Mouse (Mus musculus): ENCODE results near the gene Rph3a. TPM values are rescaled to one million over a fixed set of nuclear protein-coding genes. Genes with fewer than 3 reads are reported as not detected.

The Rph3a gene
- total and polyA plus RNA-seq, 2 experiments from 2014 or later, result 36.4 to 44.1 TPM

- no peak for DNase-seq
- Histone ChIP-seq H3K27ac (ENCODE audit: low read depth, low read length) (no peak overlapping the region), H3K9me3 (ENCODE audit: low read length) (no peaks in the 10 kb centered on the region), H3K27me3 (ENCODE audit: insufficient read depth, low read length) (no peaks in the 10 kb centered on the region), H3K36me3 (ENCODE audit: insufficient read depth) (0 out of 2 replicates have a peak, but pooled peaks cover 3% of the 10 kb centered on the region), H3K4me1 (ENCODE audit: insufficient read depth) (no peaks in the 10 kb centered on the region), H3K9ac (no peak overlapping the region), H3K4me3 (ENCODE audit: low read depth, low read length) (no peak overlapping the region), H3K4me2 (ENCODE audit: low read depth) (no peak overlapping the region)
- no peak for ATAC-seq
- TF ChIP-seq CTCF (IDR thresholded peaks at IDR 0.05; ENCODE audit: low read depth), result no peak
- WGBS, result 84% methylated on average over 2 of the region's 2 CpGs
Observed at GRCm38 (mm10) chr5:120980116-120980515, 29.8 kb downstream of the Rph3a start.

DNA sequence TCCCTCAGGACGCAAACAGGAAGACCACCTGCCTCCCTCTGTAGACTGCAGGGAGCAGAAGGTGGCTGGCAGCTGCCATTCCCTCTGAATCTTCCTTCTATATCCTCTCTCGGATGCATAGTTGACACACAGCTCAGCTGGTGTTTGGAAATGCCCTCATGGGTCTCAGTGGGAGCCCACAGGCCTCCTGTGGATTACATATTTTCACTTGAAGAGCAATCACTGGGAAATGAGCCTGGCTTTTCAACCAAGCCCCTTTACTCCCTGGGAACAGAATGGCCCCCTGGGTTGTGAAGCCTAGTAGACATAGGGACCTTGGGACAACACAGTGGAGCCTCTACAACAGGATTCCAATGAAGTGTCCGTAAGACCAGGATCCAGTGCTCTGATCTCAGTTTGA is 33.8 kb downstream of the Rph3a start:
- no peak for TF ChIP-seq CTCF (IDR thresholded peaks at IDR 0.05; ENCODE audit: low read depth)
- Histone ChIP-seq H3K4me2 (ENCODE audit: low read depth) (no peak overlapping the region), H3K4me1 (ENCODE audit: insufficient read depth) (no peaks in the 10 kb centered on the region), H3K27ac (ENCODE audit: low read depth, low read length) (no peak overlapping the region), H3K4me3 (ENCODE audit: low read depth, low read length) (no peak overlapping the region), H3K27me3 (ENCODE audit: insufficient read depth, low read length) (no peaks in the 10 kb centered on the region), H3K9ac (no peak overlapping the region), H3K36me3 (ENCODE audit: insufficient read depth) (0 out of 2 replicates have a peak, but pooled peaks cover 3% of the 10 kb centered on the region), H3K9me3 (ENCODE audit: low read length) (no peaks in the 10 kb centered on the region)
- DNase-seq (no peak), ATAC-seq (no peak)
- WGBS, result 53% methylated on average over 3 of the region's 3 CpGs

GRCm38 (mm10) chr5:120974522-120974921 is 35.4 kb downstream of the Rph3a start:
- H3K27ac ChIP-seq (ENCODE audit: low read depth, low read length), result no peak overlapping the region
- H3K9me3 ChIP-seq (ENCODE audit: low read length), result no peaks in the 10 kb centered on the region

DNA sequence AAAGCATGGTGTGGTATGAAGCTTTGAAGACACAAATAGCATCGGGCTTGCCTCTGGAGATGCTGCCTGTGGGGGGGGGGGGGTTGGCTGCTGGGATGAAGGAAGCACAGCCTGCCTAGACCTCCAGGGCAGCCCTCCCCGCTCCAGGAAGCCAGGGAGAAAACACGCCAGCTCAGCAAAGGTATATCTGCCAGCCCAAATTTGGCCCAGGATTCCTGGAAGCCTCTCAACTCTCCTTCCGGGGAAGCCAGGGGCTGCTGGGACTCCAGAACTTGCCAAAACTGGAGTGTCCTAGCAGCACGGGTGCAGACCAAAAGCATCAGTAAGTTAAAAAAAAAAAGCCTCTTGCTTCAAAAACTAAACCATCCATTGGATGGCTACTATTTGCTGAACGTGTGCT is 37.6 kb downstream of the Rph3a start:
- Histone ChIP-seq H3K36me3 (ENCODE audit: insufficient read depth) (0 out of 2 replicates have a peak, but pooled peaks cover 3% of the 10 kb centered on the region), H3K9me3 (ENCODE audit: low read length) (no peaks in the 10 kb centered on the region), H3K4me1 (ENCODE audit: insufficient read depth) (no peaks in the 10 kb centered on the region), H3K27me3 (ENCODE audit: insufficient read depth, low read length) (no peaks in the 10 kb centered on the region), H3K27ac (ENCODE audit: low read depth, low read length) (no peak overlapping the region), H3K9ac (no peak overlapping the region), H3K4me2 (ENCODE audit: low read depth) (no peak overlapping the region), H3K4me3 (ENCODE audit: low read depth, low read length) (no peak overlapping the region)
- DNase-seq (no peak), ATAC-seq (no peak)
- WGBS, result 55% methylated on average over 6 of the region's 6 CpGs
- no peak for TF ChIP-seq CTCF (IDR thresholded peaks at IDR 0.05; ENCODE audit: low read depth)

More at GRCm38 (mm10) chr5:120974522-120974921, 35.4 kb downstream of the Rph3a start:
- Histone ChIP-seq H3K4me1 (ENCODE audit: insufficient read depth) (no peaks in the 10 kb centered on the region), H3K4me3 (ENCODE audit: low read depth, low read length) (no peak overlapping the region), H3K9ac (no peak overlapping the region), H3K27me3 (ENCODE audit: insufficient read depth, low read length) (no peaks in the 10 kb centered on the region), H3K36me3 (ENCODE audit: insufficient read depth) (0 out of 2 replicates have a peak, but pooled peaks cover 3% of the 10 kb centered on the region), H3K4me2 (ENCODE audit: low read depth) (no peak overlapping the region)
- no peak for DNase-seq
- no peak for TF ChIP-seq CTCF (IDR thresholded peaks at IDR 0.05; ENCODE audit: low read depth)
- ATAC-seq, result no peak
- 53% methylated on average over 8 of the region's 8 CpGs for WGBS

DNA sequence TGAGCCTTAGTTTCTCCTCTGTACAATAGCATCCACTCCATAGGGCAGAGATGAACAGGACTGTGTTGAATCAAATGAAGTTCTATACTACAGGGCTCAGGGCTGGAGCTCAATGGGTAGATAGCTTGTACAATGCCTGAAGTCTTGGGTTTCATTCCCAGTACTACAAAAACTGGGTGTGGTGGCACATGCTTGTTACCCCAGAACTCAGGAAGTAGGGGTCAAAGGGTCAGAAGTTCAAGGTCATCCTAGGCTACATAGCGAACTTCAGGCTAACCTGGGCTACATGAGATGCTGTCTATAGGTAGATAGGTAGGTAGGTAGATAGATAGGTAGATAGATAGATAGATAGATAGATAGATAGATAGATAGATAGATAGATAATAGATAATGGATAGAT is 38.6 kb downstream of the Rph3a start:
- H3K27ac ChIP-seq (ENCODE audit: low read depth, low read length), result no peak overlapping the region
- DNase-seq, result no peak
- 90% methylated on average over 1 of the region's 1 CpGs for WGBS

DNA sequence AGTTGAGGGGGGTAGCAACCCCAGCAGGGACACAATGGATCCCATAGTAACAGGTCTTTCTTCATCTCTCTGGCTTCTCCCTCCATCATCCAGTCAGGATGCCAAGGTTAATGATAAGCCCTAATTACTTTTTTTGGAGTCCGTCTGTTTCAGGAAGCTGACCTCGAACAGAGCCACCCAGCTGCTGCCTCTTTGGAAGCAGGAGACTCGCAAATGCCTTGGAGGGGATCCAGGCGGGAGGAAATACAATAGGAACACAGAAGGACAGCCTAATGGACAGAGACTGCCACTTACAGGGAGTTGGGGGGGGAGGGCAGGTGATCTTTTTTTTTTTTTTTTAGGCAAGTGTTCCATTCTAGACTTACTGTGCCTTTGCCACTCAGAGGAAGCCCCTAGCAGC is 40.2 kb downstream of the Rph3a start:
- Histone ChIP-seq H3K27ac (ENCODE audit: low read depth, low read length) (no peak overlapping the region), H3K4me3 (ENCODE audit: low read depth, low read length) (no peak overlapping the region), H3K27me3 (ENCODE audit: insufficient read depth, low read length) (no peaks in the 10 kb centered on the region), H3K9me3 (ENCODE audit: low read length) (no peaks in the 10 kb centered on the region), H3K4me1 (ENCODE audit: insufficient read depth) (no peaks in the 10 kb centered on the region), H3K36me3 (ENCODE audit: insufficient read depth) (no peaks in the 10 kb centered on the region), H3K9ac (no peak overlapping the region), H3K4me2 (ENCODE audit: low read depth) (no peak overlapping the region)
- TF ChIP-seq CTCF (IDR thresholded peaks at IDR 0.05; ENCODE audit: low read depth), result no peak
- DNase-seq (no peak), ATAC-seq (no peak)
- WGBS, result 14% methylated on average over 4 of the region's 4 CpGs

More for the DNA sequence above, 38.6 kb downstream of the Rph3a start:
- Histone ChIP-seq H3K4me2 (ENCODE audit: low read depth) (no peak overlapping the region), H3K9ac (no peak overlapping the region), H3K9me3 (ENCODE audit: low read length) (no peaks in the 10 kb centered on the region), H3K4me3 (ENCODE audit: low read depth, low read length) (no peak overlapping the region), H3K36me3 (ENCODE audit: insufficient read depth) (0 out of 2 replicates have a peak, but pooled peaks cover 1% of the 10 kb centered on the region), H3K4me1 (ENCODE audit: insufficient read depth) (no peaks in the 10 kb centered on the region), H3K27me3 (ENCODE audit: insufficient read depth, low read length) (no peaks in the 10 kb centered on the region)
- no peak for ATAC-seq
- TF ChIP-seq CTCF (IDR thresholded peaks at IDR 0.05; ENCODE audit: low read depth), result no peak

GRCm38 (mm10) chr5:120968799-120969198 is 41.1 kb downstream of the Rph3a start:
- Histone ChIP-seq H3K27me3 (ENCODE audit: insufficient read depth, low read length) (no peaks in the 10 kb centered on the region), H3K4me1 (ENCODE audit: insufficient read depth) (no peaks in the 10 kb centered on the region), H3K4me3 (ENCODE audit: low read depth, low read length) (no peak overlapping the region), H3K9ac (no peak overlapping the region), H3K27ac (ENCODE audit: low read depth, low read length) (no peak overlapping the region), H3K4me2 (ENCODE audit: low read depth) (no peak overlapping the region), H3K36me3 (ENCODE audit: insufficient read depth) (no peaks in the 10 kb centered on the region), H3K9me3 (ENCODE audit: low read length) (no peaks in the 10 kb centered on the region)
- 74% methylated on average over 8 of the region's 8 CpGs for WGBS
- no peak for ATAC-seq
- DNase-seq, result no peak
- TF ChIP-seq CTCF (IDR thresholded peaks at IDR 0.05; ENCODE audit: low read depth), result no peak

All from forebrain, postnatal 0 days (tissue).